Mouse (Mus musculus) forebrain, embryonic 10.5 days (tissue): ENCODE data around the gene Utrn. TPM values are rescaled to one million over a fixed set of nuclear protein-coding genes. Genes with fewer than 3 reads are reported as not detected.

ENCODE experiments used
- DNase-seq: peaks from one replicate; pipeline ENCODE4 v3.0.0-alpha.2; 2017; ENCODE audit warnings: low spot score; ENCODE audit errors: extremely low spot score
- H3K27ac ChIP-seq: fragments of 300-500 bp; sonication (generic); 2 replicates; pipeline ENCODE4 v1.5.1; 2016; ENCODE audit warnings: mild to moderate bottlenecking
- H3K27me3 ChIP-seq: fragments of 300-500 bp; sonication (generic); 2 replicates; pipeline ENCODE4 v1.6.1; 2016; ENCODE audit warnings: mild to moderate bottlenecking; ENCODE audit not compliant: poor library complexity, severe bottlenecking
- H3K36me3 ChIP-seq: fragments of 300-500 bp; sonication (generic); replicated peaks from 2 replicates; pipeline ENCODE4 v1.6.1; 2016; ENCODE audit warnings: mild to moderate bottlenecking, moderate library complexity
- H3K4me1 ChIP-seq: fragments of 300-500 bp; sonication (generic); 2 replicates; pipeline ENCODE4 v1.6.1; 2016
- H3K4me3 ChIP-seq: fragments of 300-500 bp; sonication (generic); 2 replicates; pipeline ENCODE4 v1.5.1; 2016; ENCODE audit warnings: mild to moderate bottlenecking, moderate library complexity
- H3K9me3 ChIP-seq: fragments of 300-500 bp; sonication (generic); 2 replicates; pipeline ENCODE4 v1.6.1; 2016; ENCODE audit warnings: mild to moderate bottlenecking, moderate library complexity
- WGBS: fragments of 180-500 bp; shearing (Covaris S2); methylation state at CpG from one replicate; pipeline ENCODE4 v1.1.7; 2016; 5-methylcytosine and 5-hydroxymethylcytosine counted together
- polyA plus RNA-seq: library from polyadenylated mRNA; unstranded; fragments of >200 nt; fragmentation: Nextera tagmentation; extraction: Ambion mirVana; gene quantifications from 2 replicates; pipeline ENCODE4 v1.2.1, GENCODE M21; 2016

Utrn gene
- polyA plus RNA-seq, 1 experiment from 2014 or later, result 44.3 TPM

GRCm38 (mm10) chr10:12705990-12706389 is 163.2 kb downstream of the Utrn start:
- Histone ChIP-seq H3K9me3 (no peaks in the 10 kb centered on the region), H3K4me3 (no peak overlapping the region), H3K4me1 (peaks cover 11% of the 10 kb centered on the region; the same call in 1 of the 2 replicates), H3K27me3 (no peaks in the 10 kb centered on the region), H3K36me3 (peaks cover 17% of the 10 kb centered on the region), H3K27ac (no peak overlapping the region)
- WGBS, result 91% methylated on average over 1 of the region's 1 CpGs
- no peak for DNase-seq

- Histone ChIP-seq H3K4me3 (no peak overlapping the region), H3K9me3 (no peaks in the 10 kb centered on the region; the same call in 1 of the 2 replicates), H3K36me3 (peaks cover 9% of the 10 kb centered on the region), H3K4me1 (peaks cover 11% of the 10 kb centered on the region; the same call in 1 of the 2 replicates), H3K27me3 (no peaks in the 10 kb centered on the region), H3K27ac (no peak overlapping the region)
- WGBS, result 71% methylated on average over 1 of the region's 1 CpGs
- no peak for DNase-seq
Measured at GRCm38 (mm10) chr10:12704290-12704689, 164.9 kb downstream of the Utrn start.

GRCm38 (mm10) chr10:12703526-12703925 is 165.6 kb downstream of the Utrn start:
- no peaks in the 10 kb centered on the region for H3K27me3 ChIP-seq
- H3K27ac ChIP-seq, result no peak overlapping the region
- no peak for DNase-seq
- peaks cover 5% of the 10 kb centered on the region; the same call in 1 of the 2 replicates for H3K36me3 ChIP-seq
- H3K4me1 ChIP-seq, result peaks cover 11% of the 10 kb centered on the region; the same call in 1 of the 2 replicates
- 70% methylated on average over 3 of the region's 3 CpGs for WGBS
- no peak overlapping the region for H3K4me3 ChIP-seq
- H3K9me3 ChIP-seq, result no peaks in the 10 kb centered on the region; the same call in 1 of the 2 replicates

- Histone ChIP-seq H3K27ac (no peak overlapping the region), H3K27me3 (no peaks in the 10 kb centered on the region), H3K9me3 (no peaks in the 10 kb centered on the region; the same call in 1 of the 2 replicates), H3K36me3 (peaks cover 5% of the 10 kb centered on the region; the same call in 1 of the 2 replicates), H3K4me1 (peaks cover 11% of the 10 kb centered on the region; the same call in 1 of the 2 replicates), H3K4me3 (no peak overlapping the region)
- DNase-seq, result no peak
- WGBS, result 74% methylated on average over 4 of the region's 4 CpGs
Measured at GRCm38 (mm10) chr10:12702140-12702539, 167.0 kb downstream of the Utrn start.

- no peak for DNase-seq
- peaks cover 8% of the 10 kb centered on the region; the same call in 1 of the 2 replicates for H3K36me3 ChIP-seq
- H3K27ac ChIP-seq, result no peak overlapping the region
- H3K9me3 ChIP-seq, result no peaks in the 10 kb centered on the region; the same call in 1 of the 2 replicates
- 86% methylated on average over 7 of the region's 7 CpGs for WGBS
- peaks cover 11% of the 10 kb centered on the region; the same call in 1 of the 2 replicates for H3K4me1 ChIP-seq
- no peak overlapping the region for H3K4me3 ChIP-seq
- H3K27me3 ChIP-seq, result no peaks in the 10 kb centered on the region
Measured at GRCm38 (mm10) chr10:12701694-12702093, 167.5 kb downstream of the Utrn start.

- 79% methylated on average over 3 of the region's 3 CpGs for WGBS
Measured at GRCm38 (mm10) chr10:12700576-12700975, 168.6 kb downstream of the Utrn start.

GRCm38 (mm10) chr10:12697902-12698301 is 171.3 kb downstream of the Utrn start:
- no peak overlapping the region for H3K27ac ChIP-seq
- peaks cover 10% of the 10 kb centered on the region; the same call in 1 of the 2 replicates for H3K4me1 ChIP-seq
- H3K9me3 ChIP-seq, result no peaks in the 10 kb centered on the region; the same call in 1 of the 2 replicates
- 95% methylated on average over 3 of the region's 3 CpGs for WGBS
- no peaks in the 10 kb centered on the region for H3K27me3 ChIP-seq
- H3K4me3 ChIP-seq, result no peak overlapping the region
- no peak for DNase-seq
- peaks cover 14% of the 10 kb centered on the region for H3K36me3 ChIP-seq

More at GRCm38 (mm10) chr10:12700576-12700975, 168.6 kb downstream of the Utrn start:
- Histone ChIP-seq H3K9me3 (no peaks in the 10 kb centered on the region; the same call in 1 of the 2 replicates), H3K36me3 (peaks cover 14% of the 10 kb centered on the region), H3K27me3 (no peaks in the 10 kb centered on the region), H3K27ac (no peak overlapping the region), H3K4me1 (peaks cover 11% of the 10 kb centered on the region; the same call in 1 of the 2 replicates), H3K4me3 (no peak overlapping the region)
- DNase-seq, result no peak

- Histone ChIP-seq H3K9me3 (no peaks in the 10 kb centered on the region; the same call in 1 of the 2 replicates), H3K27ac (no peak overlapping the region), H3K4me3 (no peak overlapping the region), H3K27me3 (no peaks in the 10 kb centered on the region), H3K36me3 (peaks cover 14% of the 10 kb centered on the region), H3K4me1 (no peaks in the 10 kb centered on the region; the same call in 1 of the 2 replicates)
- WGBS, result 93% methylated on average over 6 of the region's 6 CpGs
- no peak for DNase-seq
Measured at GRCm38 (mm10) chr10:12696704-12697103, 172.5 kb downstream of the Utrn start.

- no peak overlapping the region for H3K27ac ChIP-seq
- H3K4me3 ChIP-seq, result no peak overlapping the region
- no peaks in the 10 kb centered on the region for H3K9me3 ChIP-seq
- no peaks in the 10 kb centered on the region for H3K4me1 ChIP-seq
- 52% methylated on average over 6 of the region's 6 CpGs for WGBS
- no peaks in the 10 kb centered on the region for H3K27me3 ChIP-seq
- H3K36me3 ChIP-seq, result peaks cover 14% of the 10 kb centered on the region
- DNase-seq, result no peak
Measured at GRCm38 (mm10) chr10:12694774-12695173, 174.4 kb downstream of the Utrn start.

GRCm38 (mm10) chr10:12690601-12691000 is 178.6 kb downstream of the Utrn start:
- Histone ChIP-seq H3K9me3 (no peaks in the 10 kb centered on the region), H3K4me3 (no peak overlapping the region), H3K27me3 (no peaks in the 10 kb centered on the region), H3K27ac (no peak overlapping the region), H3K4me1 (no peaks in the 10 kb centered on the region), H3K36me3 (peaks cover 16% of the 10 kb centered on the region)
- DNase-seq, result peak; percentile 66
- WGBS, result 21% methylated on average over 5 of the region's 5 CpGs

- DNase-seq, result no peak
- H3K9me3 ChIP-seq, result no peaks in the 10 kb centered on the region
- peaks cover 33% of the 10 kb centered on the region for H3K36me3 ChIP-seq
- no peak overlapping the region for H3K27ac ChIP-seq
- no peak overlapping the region for H3K4me3 ChIP-seq
- H3K4me1 ChIP-seq, result no peaks in the 10 kb centered on the region
- no peaks in the 10 kb centered on the region for H3K27me3 ChIP-seq
Measured at GRCm38 (mm10) chr10:12685683-12686082, 183.5 kb downstream of the Utrn start.

- DNase-seq, result no peak
- Histone ChIP-seq H3K27ac (no peak overlapping the region), H3K36me3 (peaks cover 44% of the 10 kb centered on the region), H3K27me3 (no peaks in the 10 kb centered on the region), H3K4me3 (no peak overlapping the region), H3K4me1 (no peaks in the 10 kb centered on the region), H3K9me3 (no peaks in the 10 kb centered on the region)
- 87% methylated on average over 3 of the region's 3 CpGs for WGBS
Measured at GRCm38 (mm10) chr10:12684018-12684417, 185.1 kb downstream of the Utrn start.

GRCm38 (mm10) chr10:12673309-12673708 is 195.9 kb downstream of the Utrn start:
- H3K9me3 ChIP-seq, result no peaks in the 10 kb centered on the region
- H3K4me3 ChIP-seq, result no peak overlapping the region
- no peak overlapping the region for H3K27ac ChIP-seq
- H3K36me3 ChIP-seq, result peaks cover 19% of the 10 kb centered on the region
- DNase-seq, result no peak
- H3K27me3 ChIP-seq, result no peaks in the 10 kb centered on the region
- 94% methylated on average over 5 of the region's 5 CpGs for WGBS
- no peaks in the 10 kb centered on the region for H3K4me1 ChIP-seq
